Mouse (Mus musculus) small intestine, adult 2 months (tissue): ENCODE results near the gene Emp2.

Source experiments
- CTCF ChIP-seq: fragments of 200-500 bp; IDR thresholded peaks from 2 replicates; pipeline ENCODE4 v1.5.1; 2012; ENCODE audit warnings: low read depth, mild to moderate bottlenecking, control low read depth, inconsistent platforms, low read length, moderate library complexity, mixed read lengths; ENCODE audit not compliant: insufficient replicate concordance, insufficient read length; ENCODE audit errors: extremely low read depth
- POLR2A ChIP-seq: fragments of 200-500 bp; IDR thresholded peaks from 2 replicates; pipeline ENCODE4 v1.6.1; 2012; ENCODE audit warnings: low read depth, mild to moderate bottlenecking, control low read depth, inconsistent platforms, low read length, moderate library complexity

DNA sequence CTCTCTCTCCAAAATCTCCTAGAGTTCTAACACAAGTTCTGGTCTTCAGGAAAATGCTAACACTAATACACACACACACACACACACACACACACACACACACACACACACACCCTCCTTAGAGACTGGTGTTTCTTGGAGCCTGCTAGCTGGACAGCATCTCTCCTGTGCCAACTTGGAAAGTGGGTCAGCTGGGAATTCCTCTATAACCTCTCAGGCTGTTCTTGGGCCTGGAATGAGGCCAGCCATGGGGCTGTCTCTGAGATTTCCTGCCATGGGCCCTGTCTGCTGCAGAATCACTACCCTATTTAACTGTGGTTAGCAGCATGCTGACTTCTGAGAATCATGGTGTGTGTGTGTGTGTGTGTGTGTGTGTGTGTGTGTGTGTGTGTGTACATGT, 41.2 kb upstream of the Emp2 start:
- TF ChIP-seq POLR2A, result no peak
- TF ChIP-seq CTCF, result no peak
